Mouse (Mus musculus) c-Kit-positive CD71-positive TER-119-negative erythroid progenitor cells, embryonic 14.5 days (primary cell): ENCODE measurements at regions not wholly inside any gene's neighbourhood (a gene's known extent, or its start where the extent isn't known, plus 50 kb on each side); places are given as distances from the start of the nearest gene placed in this dataset.

Source experiments
- DNase-seq: peaks from one replicate; pipeline ENCODE4 v3.0.0-alpha.2; 2013; ENCODE audit warnings: low read depth

GRCm38 (mm10) chr7:124868133-124868603 is 576.3 kb upstream of the Kdm8 start:
- DNase-seq: no peak

- DNase-seq: no peak
These were observed 575.9 kb upstream of the Kdm8 start for GRCm38 (mm10) chr7:124868621-124869020.

GRCm38 (mm10) chr7:124880771-124881170 is 563.7 kb upstream of the Kdm8 start:
- no peak for DNase-seq

GRCm38 (mm10) chr7:124907233-124907632 is 537.2 kb upstream of the Kdm8 start:
- DNase-seq: no peak

GRCm38 (mm10) chr7:124907662-124908296 is 536.7 kb upstream of the Kdm8 start:
- no peak for DNase-seq

GRCm38 (mm10) chr7:124914061-124914460 is 530.4 kb upstream of the Kdm8 start:
- DNase-seq: no peak

- no peak for DNase-seq
These were observed 530.0 kb upstream of the Kdm8 start for GRCm38 (mm10) chr7:124914479-124914878.

GRCm38 (mm10) chr7:124914972-124915371 is 529.5 kb upstream of the Kdm8 start:
- no peak for DNase-seq

GRCm38 (mm10) chr7:124915637-124916036 is 528.8 kb upstream of the Kdm8 start:
- DNase-seq: no peak

GRCm38 (mm10) chr7:124917606-124918120 is 526.8 kb upstream of the Kdm8 start:
- no peak for DNase-seq

- no peak for DNase-seq
These were observed 521.7 kb upstream of the Kdm8 start for GRCm38 (mm10) chr7:124922806-124923205.

GRCm38 (mm10) chr7:124933573-124933972 is 510.9 kb upstream of the Kdm8 start:
- DNase-seq: no peak

GRCm38 (mm10) chr7:124939357-124939756 is 505.1 kb upstream of the Kdm8 start:
- DNase-seq: no peak

GRCm38 (mm10) chr7:124941527-124941926 is 502.9 kb upstream of the Kdm8 start:
- no peak for DNase-seq

GRCm38 (mm10) chr7:124946424-124946823 is 498.1 kb upstream of the Kdm8 start:
- no peak for DNase-seq

- no peak for DNase-seq
These were observed 487.1 kb upstream of the Kdm8 start for GRCm38 (mm10) chr7:124957329-124957728.

- DNase-seq: no peak
These were observed 469.5 kb upstream of the Kdm8 start for GRCm38 (mm10) chr7:124974870-124975488.

- no peak for DNase-seq
These were observed 455.0 kb upstream of the Kdm8 start for GRCm38 (mm10) chr7:124989456-124989855.

GRCm38 (mm10) chr7:124990695-124991094 is 453.8 kb upstream of the Kdm8 start:
- no peak for DNase-seq

- no peak for DNase-seq
These were observed 447.9 kb upstream of the Kdm8 start for GRCm38 (mm10) chr7:124996538-124996937.

GRCm38 (mm10) chr7:125000669-125001068 is 443.8 kb upstream of the Kdm8 start:
- no peak for DNase-seq

GRCm38 (mm10) chr7:125005638-125006037 is 438.8 kb upstream of the Kdm8 start:
- no peak for DNase-seq

GRCm38 (mm10) chr7:125019259-125019658 is 425.2 kb upstream of the Kdm8 start:
- no peak for DNase-seq

- no peak for DNase-seq
These were observed 419.5 kb upstream of the Kdm8 start for GRCm38 (mm10) chr7:125024944-125025343.
